9 mouse cellular contexts compared by ENCODE assay signal in genomic region chr7:48894152-48894551, GRCm38 (mm10). TPM values are rescaled to one million over a fixed set of nuclear protein-coding genes. Genes with fewer than 3 reads are reported as not detected.
DNase-seq lines count a peak whose midpoint lies in the region; ATAC-seq and TF ChIP-seq lines count a peak whose summit lies in the region.
"Had no signal": no experiment of that assay in that cellular context is flagged by ENCODE, and none has a peak within 500 bp of the region (broad histone marks: within the 10 kb centered on the region; RNA-seq: fewer than 3 reads in every experiment).

No protein-coding gene starts in this region.

- no peaks in the 10 kb centered on the region for H3K36me3 ChIP-seq in hindbrain, embryonic 10.5 days
- no peaks in the 10 kb centered on the region for H3K36me3 ChIP-seq in hindbrain, embryonic 12.5 days
- no peaks in the 10 kb centered on the region for H3K36me3 ChIP-seq in embryonic facial prominence, embryonic 10.5 days (replicated peaks)
- no peaks in the 10 kb centered on the region for H3K36me3 ChIP-seq in hindbrain, postnatal 0 days (ENCODE audit: insufficient read depth, low read length)
- no peaks in the 10 kb centered on the region for H3K36me3 ChIP-seq in splenic B cell, adult 2 months (ENCODE audit: control insufficient read depth, insufficient read depth, low read length, poor library complexity, severe bottlenecking)
- H3K36me3 ChIP-seq: limb, embryonic 15.5 days had no signal

- no peak overlapping the region for H3K27ac ChIP-seq in hindbrain, embryonic 10.5 days
- H3K27ac ChIP-seq in hindbrain, embryonic 12.5 days = no peak overlapping the region
- no peak overlapping the region for H3K27ac ChIP-seq in embryonic facial prominence, embryonic 10.5 days (replicated peaks)
- H3K27ac ChIP-seq in hindbrain, postnatal 0 days = no peak overlapping the region
- H3K27ac ChIP-seq: limb, embryonic 15.5 days had no signal

- no peaks in the 10 kb centered on the region for H3K9me3 ChIP-seq in hindbrain, embryonic 10.5 days
- H3K9me3 ChIP-seq in hindbrain, embryonic 12.5 days (replicated peaks) = no peaks in the 10 kb centered on the region
- H3K9me3 ChIP-seq in embryonic facial prominence, embryonic 10.5 days = no peaks in the 10 kb centered on the region
- H3K9me3 ChIP-seq in hindbrain, postnatal 0 days (ENCODE audit: low read length) = no peaks in the 10 kb centered on the region
- H3K9me3 ChIP-seq: limb, embryonic 15.5 days had no signal

- H3K4me1 ChIP-seq in hindbrain, embryonic 10.5 days (replicated peaks) = peaks cover 65% of the 10 kb centered on the region
- H3K4me1 ChIP-seq in hindbrain, embryonic 12.5 days = peaks cover 37% of the 10 kb centered on the region
- H3K4me1 ChIP-seq in embryonic facial prominence, embryonic 10.5 days = peaks cover 37% of the 10 kb centered on the region
- peaks cover 6% of the 10 kb centered on the region; the same call in 1 of the 2 replicates for H3K4me1 ChIP-seq in hindbrain, postnatal 0 days (ENCODE audit: insufficient read depth, low read length)

- peak; percentile 90 for TF ChIP-seq CTCF in hindbrain, postnatal 0 days (IDR thresholded peaks at IDR 0.05; ENCODE audit: low read depth)

- H3K4me2 ChIP-seq in hindbrain, embryonic 12.5 days (replicated peaks) = no peak overlapping the region
- H3K4me2 ChIP-seq in hindbrain, postnatal 0 days (ENCODE audit: low read depth, low read length) = no peak overlapping the region
- H3K4me2 ChIP-seq: limb, embryonic 15.5 days had no signal

- intact Hi-C loops in left cerebral cortex, postnatal 10 days (cut with DNase I) = loop anchor here (1.0 kb wide), 1 partner anchor 227 kb away; no protein-coding TSS in a partner anchor

- peak; percentile 77 for DNase-seq in hindbrain, embryonic 10.5 days (ENCODE audit: low spot score)
- DNase-seq in adrenal gland, postnatal 14 days = peak; percentile 74
- DNase-seq in embryonic facial prominence, embryonic 10.5 days (ENCODE audit: low spot score) = peak; percentile 76
- peak; percentile 82 for DNase-seq in hindbrain, postnatal 0 days (ENCODE audit: low spot score)
- peak; percentile 61 to 71 for DNase-seq in left cerebral cortex, postnatal 10 days (ENCODE audit: extremely low spot score in 1 of 2, low spot score in 2 of 2)
- DNase-seq in splenic B cell, adult 2 months (ENCODE audit: low read depth, low spot score) = peak; percentile 68

- H3K27me3 ChIP-seq in hindbrain, embryonic 10.5 days (ENCODE audit: insufficient read depth, poor library complexity, severe bottlenecking) = peaks cover 51% of the 10 kb centered on the region
- peaks cover 16% of the 10 kb centered on the region for H3K27me3 ChIP-seq in hindbrain, embryonic 12.5 days
- H3K27me3 ChIP-seq in embryonic facial prominence, embryonic 10.5 days (replicated peaks; ENCODE audit: low read depth, poor library complexity, severe bottlenecking) = peaks cover 54% of the 10 kb centered on the region
- H3K27me3 ChIP-seq in hindbrain, postnatal 0 days (ENCODE audit: insufficient read depth, low read length) = no peaks in the 10 kb centered on the region
- H3K27me3 ChIP-seq in splenic B cell, adult 2 months (ENCODE audit: control insufficient read depth, insufficient read depth, low read length, poor library complexity, severe bottlenecking) = no peaks in the 10 kb centered on the region; the same call in 1 of the 2 replicates

- no peak for ATAC-seq in hindbrain, embryonic 12.5 days (ENCODE audit: low FRiP score)
- peak; percentile 46; the same call in 1 of the 2 replicates for ATAC-seq in hindbrain, postnatal 0 days
- ATAC-seq in monocyte, adult 5-6 weeks (replicated peaks; ENCODE audit: insufficient number of reproducible peaks, low FRiP score, low TSS enrichment, poor library complexity, severe bottlenecking) = 0 out of 2 replicates have a peak, but pooled peaks have one; percentile 47

- no peak overlapping the region for H3K9ac ChIP-seq in hindbrain, embryonic 12.5 days
- no peak overlapping the region for H3K9ac ChIP-seq in hindbrain, postnatal 0 days (replicated peaks; ENCODE audit: low read length)
- H3K9ac ChIP-seq: limb, embryonic 15.5 days had no signal

- 2% methylated on average over 6 of the region's 6 CpGs for WGBS in hindbrain, embryonic 10.5 days
- WGBS in hindbrain, embryonic 12.5 days = 2% methylated on average over 6 of the region's 6 CpGs
- 3% methylated on average over 6 of the region's 6 CpGs for WGBS in embryonic facial prominence, embryonic 10.5 days
- WGBS in hindbrain, postnatal 0 days = 1% methylated on average over 6 of the region's 6 CpGs

- no peak overlapping the region for H3K4me3 ChIP-seq in hindbrain, embryonic 10.5 days
- no peak overlapping the region for H3K4me3 ChIP-seq in hindbrain, embryonic 12.5 days
- no peak overlapping the region for H3K4me3 ChIP-seq in embryonic facial prominence, embryonic 10.5 days
- no peak overlapping the region for H3K4me3 ChIP-seq in hindbrain, postnatal 0 days (ENCODE audit: low read length)
- H3K4me3 ChIP-seq: limb, embryonic 15.5 days had no signal

RNA-seq across cellular contexts. Expression of gene E2f8, which starts 12.8 kb away (rescaled TPM):
- polyA plus RNA-seq in hindbrain, embryonic 10.5 days (2016; fragmentation: Nextera tagmentation; extraction: Ambion mirVana) = 15.7 and 17.4 TPM in 2 replicates
- polyA plus RNA-seq in hindbrain, embryonic 12.5 days (2016; fragmentation: Nextera tagmentation; extraction: Ambion mirVana) = 11.1 and 12.0 TPM in 2 replicates
- total RNA-seq in adrenal gland, postnatal 14 days (2021) = 5.9 and 10.4 TPM in 2 replicates
- polyA plus RNA-seq in embryonic facial prominence, embryonic 10.5 days (2016; fragmentation: Nextera tagmentation; extraction: Ambion mirVana) = 15.7 and 16.8 TPM in 2 replicates
- 2.6 and 4.8 TPM in 2 replicates for total RNA-seq in hindbrain, postnatal 0 days (2014; rRNA removed)
- polyA plus RNA-seq in hindbrain, postnatal 0 days (2015; fragmentation: Nextera tagmentation; extraction: Ambion mirVana) = 1.8 and 2.0 TPM in 2 replicates
- 1 to 10 TPM; 1.0 to 1.3 TPM for total RNA-seq in left cerebral cortex, postnatal 10 days (2021)
- 1.5 to 5.0 TPM (median 4.3 TPM) in 3 replicates for total RNA-seq in monocyte, adult 5-6 weeks (2017)

RNA-seq across cellular contexts. Expression of gene Nav2, which starts 14.4 kb away (rescaled TPM):
- polyA plus RNA-seq in hindbrain, embryonic 10.5 days (2016; fragmentation: Nextera tagmentation; extraction: Ambion mirVana) = 19.1 and 25.6 TPM in 2 replicates
- 24.1 and 25.8 TPM in 2 replicates for polyA plus RNA-seq in hindbrain, embryonic 12.5 days (2016; fragmentation: Nextera tagmentation; extraction: Ambion mirVana)
- total RNA-seq in adrenal gland, postnatal 14 days (2021) = 13.0 and 14.2 TPM in 2 replicates
- 11.5 and 13.2 TPM in 2 replicates for polyA plus RNA-seq in embryonic facial prominence, embryonic 10.5 days (2016; fragmentation: Nextera tagmentation; extraction: Ambion mirVana)
- total RNA-seq in hindbrain, postnatal 0 days (2014; rRNA removed) = 61.9 and 64.7 TPM in 2 replicates
- polyA plus RNA-seq in hindbrain, postnatal 0 days (2015; fragmentation: Nextera tagmentation; extraction: Ambion mirVana) = 20.1 and 22.1 TPM in 2 replicates
- total RNA-seq in left cerebral cortex, postnatal 10 days (2021) = 100 to 1,000 TPM; 116 to 131 TPM
- total RNA-seq in monocyte, adult 5-6 weeks (2017) = 1.5 to 2.0 TPM (median 1.9 TPM) in 3 replicates

RNA-seq across cellular contexts. Expression of gene Csrp3, which starts 46.3 kb away (rescaled TPM):
- 0.44 TPM in 1 of 2 replicates, not detected in the other for polyA plus RNA-seq in hindbrain, embryonic 10.5 days (2016; fragmentation: Nextera tagmentation; extraction: Ambion mirVana)
- 1.0 and 3.6 TPM in 2 replicates for polyA plus RNA-seq in hindbrain, embryonic 12.5 days (2016; fragmentation: Nextera tagmentation; extraction: Ambion mirVana)
- total RNA-seq in adrenal gland, postnatal 14 days (2021) = 0.44 TPM in 1 of 2 replicates, not detected in the other
- polyA plus RNA-seq in embryonic facial prominence, embryonic 10.5 days (2016; fragmentation: Nextera tagmentation; extraction: Ambion mirVana) = 0.57 and 1.1 TPM in 2 replicates
- not detected in 2 replicates for total RNA-seq in hindbrain, postnatal 0 days (2014; rRNA removed)
- polyA plus RNA-seq in hindbrain, postnatal 0 days (2015; fragmentation: Nextera tagmentation; extraction: Ambion mirVana) = not detected in 2 replicates
- total RNA-seq in left cerebral cortex, postnatal 10 days (2021) = not detected
- 0.57 to 6.0 TPM (median 1.6 TPM) in 3 replicates for total RNA-seq in monocyte, adult 5-6 weeks (2017)
